10 mouse cellular contexts compared by ENCODE assay signal in the genomic region with DNA sequence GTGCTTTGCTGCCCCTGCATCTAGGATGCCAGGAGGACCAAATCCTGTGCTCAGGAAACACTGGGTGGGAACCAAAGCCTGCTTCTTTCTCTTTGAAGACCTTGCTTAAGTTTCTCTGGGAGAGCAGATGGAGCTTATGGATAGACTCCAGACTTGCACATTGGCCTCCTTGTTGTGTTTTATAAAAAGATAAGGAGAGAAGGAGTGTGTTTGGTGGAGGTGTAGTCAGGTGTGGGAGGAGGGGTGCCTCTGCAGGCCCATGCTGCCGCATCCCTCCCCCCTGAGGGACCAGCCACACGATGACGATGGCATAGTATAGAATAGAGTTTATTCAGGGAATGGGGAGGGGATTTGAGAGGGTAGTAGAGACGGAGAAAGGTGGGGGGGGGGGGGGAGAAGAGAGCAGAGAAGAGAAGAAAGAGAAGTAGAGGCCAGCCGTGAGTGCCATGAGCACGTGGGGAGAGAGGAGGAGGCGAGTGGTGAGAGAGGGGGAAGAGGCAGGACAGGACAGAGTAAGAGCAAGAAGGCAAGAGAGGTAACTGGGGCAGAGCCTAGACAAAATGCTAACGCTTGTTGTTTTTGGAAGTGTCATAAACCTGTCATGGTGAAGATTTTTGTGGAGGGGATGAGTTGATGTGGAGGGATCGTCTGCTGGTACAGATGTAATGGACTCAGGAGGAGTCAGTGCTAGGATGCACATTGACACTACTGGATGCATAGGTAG. TPM values are rescaled to one million over a fixed set of nuclear protein-coding genes. Genes with fewer than 3 reads are reported as not detected.
DNase-seq lines count a peak whose midpoint lies in the region; ATAC-seq and TF ChIP-seq lines count a peak whose summit lies in the region.
"Had no signal": no experiment of that assay in that cellular context is flagged by ENCODE, and none has a peak within 500 bp of the region (broad histone marks: within the 10 kb centered on the region; RNA-seq: fewer than 3 reads in every experiment).

No protein-coding gene starts in this region.

- 0 out of 2 replicates have a peak, but pooled peaks cover under 1% of the 10 kb centered on the region for H3K36me3 ChIP-seq in kidney, postnatal 0 days (ENCODE audit: insufficient read depth, low read length)
- no peaks in the 10 kb centered on the region for H3K36me3 ChIP-seq in kidney, adult 2 months (ENCODE audit: control insufficient read depth, insufficient read depth, low read length)
- H3K36me3 ChIP-seq in embryonic facial prominence, embryonic 12.5 days = peaks cover 10% of the 10 kb centered on the region
- H3K36me3 ChIP-seq in myocyte (ENCODE audit: control insufficient read depth, insufficient read depth) = peaks cover 6% of the 10 kb centered on the region

- peak overlapping the region; percentile 97 for H3K4me3 ChIP-seq in kidney, postnatal 0 days (replicated peaks; ENCODE audit: low read depth, low read length)
- no peak overlapping the region for H3K4me3 ChIP-seq in kidney, adult 2 months (ENCODE audit: insufficient read depth, low read depth, low read length)
- H3K4me3 ChIP-seq in embryonic facial prominence, embryonic 12.5 days = peak overlapping the region; percentile 92
- peak overlapping the region; percentile 83 for H3K4me3 ChIP-seq in myocyte

- no peak overlapping the region for H3ac ChIP-seq in myocyte (ENCODE audit: control insufficient read depth, insufficient read length)

- H3K4me2 ChIP-seq in kidney, postnatal 0 days (ENCODE audit: low read length) = peak overlapping the region; percentile 80
- H3K4me2 ChIP-seq in embryonic facial prominence, embryonic 12.5 days (replicated peaks) = peak overlapping the region; percentile 59
- peak overlapping the region; percentile 97 for H3K4me2 ChIP-seq in myocyte (ENCODE audit: low read depth)

- peaks cover 14% of the 10 kb centered on the region for H3K4me1 ChIP-seq in kidney, postnatal 0 days (replicated peaks; ENCODE audit: insufficient read depth, low read length)
- peaks cover 3% of the 10 kb centered on the region; the same call in 1 of the 2 replicates for H3K4me1 ChIP-seq in kidney, adult 2 months (ENCODE audit: control insufficient read depth, insufficient read depth, low read length)
- peaks cover 28% of the 10 kb centered on the region for H3K4me1 ChIP-seq in embryonic facial prominence, embryonic 12.5 days

- peaks cover 57% of the 10 kb centered on the region for H3K79me2 ChIP-seq in myocyte (ENCODE audit: control insufficient read depth, insufficient read depth)

- H3K27me3 ChIP-seq in kidney, postnatal 0 days (ENCODE audit: insufficient read depth, low read length) = no peaks in the 10 kb centered on the region
- no peaks in the 10 kb centered on the region for H3K27me3 ChIP-seq in kidney, adult 2 months (replicated peaks; ENCODE audit: control insufficient read depth, insufficient read depth, low read length)
- no peaks in the 10 kb centered on the region for H3K27me3 ChIP-seq in embryonic facial prominence, embryonic 12.5 days
- no peaks in the 10 kb centered on the region for H3K27me3 ChIP-seq in myocyte (ENCODE audit: control insufficient read depth, insufficient read depth, insufficient read length)

- peak overlapping the region; percentile 94; the same call in 1 of the 2 replicates for H3K9ac ChIP-seq in kidney, postnatal 0 days (ENCODE audit: low read depth, low read length)
- peak overlapping the region; percentile 95; the same call in 1 of the 2 replicates for H3K9ac ChIP-seq in embryonic facial prominence, embryonic 12.5 days

- ATAC-seq in kidney, postnatal 0 days (replicated peaks; ENCODE audit: low FRiP score, low read depth) = no peak
- no peak for ATAC-seq in embryonic facial prominence, embryonic 12.5 days (ENCODE audit: insufficient number of reproducible peaks, insufficient read depth, low FRiP score, low TSS enrichment)

- no peak overlapping the region for H3K27ac ChIP-seq in kidney, postnatal 0 days
- no peak overlapping the region for H3K27ac ChIP-seq in kidney, adult 2 months (ENCODE audit: insufficient read depth, low read depth, low read length)
- H3K27ac ChIP-seq in embryonic facial prominence, embryonic 12.5 days = no peak overlapping the region

- H3K9me3 ChIP-seq in kidney, postnatal 0 days (replicated peaks; ENCODE audit: low read length) = no peaks in the 10 kb centered on the region
- H3K9me3 ChIP-seq in embryonic facial prominence, embryonic 12.5 days = no peaks in the 10 kb centered on the region

- WGBS in kidney, postnatal 0 days = 70% methylated on average over 9 of the region's 9 CpGs
- WGBS in kidney, adult 2 months = 71% methylated on average over 9 of the region's 9 CpGs
- WGBS in embryonic facial prominence, embryonic 12.5 days = 84% methylated on average over 9 of the region's 9 CpGs

- no peak for DNase-seq in kidney, postnatal 0 days (ENCODE audit: low spot score)
- DNase-seq in kidney, adult 2 months = no peak
- DNase-seq in induced T-regulatory cell, adult 2 months (ENCODE audit: low read depth) = peak; percentile 27
- no peak for DNase-seq in spleen, postnatal 36 days (ENCODE audit: low spot score in 2 of 2)
- no peak for DNase-seq in spleen, adult 12 weeks (ENCODE audit: low spot score)
- DNase-seq in retina, embryonic 14.5 days (ENCODE audit: low spot score) = no peak
- DNase-seq: kidney, adult 8-10 months; spleen, adult 18-20 months had no signal

- TF ChIP-seq POLR2A in kidney, adult 2 months (IDR thresholded peaks at IDR 0.05; ENCODE audit: low read depth, low read length) = no peak
- TF ChIP-seq POLR2A in myocyte (IDR thresholded peaks at IDR 0.05; ENCODE audit: insufficient read length, low read depth) = no peak

- TF ChIP-seq CTCF in kidney, postnatal 0 days (IDR thresholded peaks at IDR 0.05; ENCODE audit: low read depth) = no peak
- no peak for TF ChIP-seq CTCF in kidney, adult 2 months (conservative IDR thresholded peaks at IDR 0.05; ENCODE audit: insufficient read depth, insufficient read length, low read depth, low read length)

TF ChIP-seq in myocyte, 11 proteins besides CTCF, POLR2A, EP300 and RAD21:
- TF ChIP-seq CEBPB (IDR thresholded peaks at IDR 0.05; ENCODE audit: insufficient read depth, poor library complexity, severe bottlenecking) (no peak), MYOG (IDR thresholded peaks at IDR 0.05; ENCODE audit: control insufficient read depth in 1 of 3, insufficient read depth in 1 of 3, insufficient read length in 2 of 3, low read depth in 2 of 3) (no peak), TCF12 (IDR thresholded peaks at IDR 0.05; ENCODE audit: insufficient read depth, poor library complexity, severe bottlenecking) (no peak), POLR2AphosphoS2 (IDR thresholded peaks at IDR 0.05; ENCODE audit: insufficient read length, low read depth) (no peak), SRF (IDR thresholded peaks at IDR 0.05; ENCODE audit: control insufficient read depth, insufficient read length, low read depth) (no peak)

RNA-seq across cellular contexts. Expression of a gene that starts 0.8 kb away (rescaled TPM):
- 9.6 and 10.2 TPM in 2 replicates for polyA plus RNA-seq in kidney, postnatal 0 days (2015; fragmentation: Nextera tagmentation; extraction: Ambion mirVana)
- 11.1 and 11.4 TPM in 2 replicates for polyA plus RNA-seq in kidney, adult 2 months (2012; rRNA removed)
- 25.2 and 27.2 TPM in 2 replicates for polyA plus RNA-seq in embryonic facial prominence, embryonic 12.5 days (2016; fragmentation: Nextera tagmentation; extraction: Ambion mirVana)
- polyA plus RNA-seq in myocyte (2012; fragmentation: generic; extraction: Trizol) = 5.5 TPM

RNA-seq across cellular contexts. Expression of a gene that starts 13.5 kb away (rescaled TPM):
- not detected in 2 replicates for polyA plus RNA-seq in kidney, postnatal 0 days (2015; fragmentation: Nextera tagmentation; extraction: Ambion mirVana)
- polyA plus RNA-seq in kidney, adult 2 months (2012; rRNA removed) = not detected in 2 replicates
- polyA plus RNA-seq in embryonic facial prominence, embryonic 12.5 days (2016; fragmentation: Nextera tagmentation; extraction: Ambion mirVana) = 0.20 TPM in 1 of 2 replicates, not detected in the other
- polyA plus RNA-seq in myocyte (2012; fragmentation: generic; extraction: Trizol) = not detected

RNA-seq across cellular contexts. Expression of a gene that starts 14.9 kb away (rescaled TPM):
- polyA plus RNA-seq in kidney, postnatal 0 days (2015; fragmentation: Nextera tagmentation; extraction: Ambion mirVana) = 119 and 137 TPM in 2 replicates
- 101 and 122 TPM in 2 replicates for polyA plus RNA-seq in kidney, adult 2 months (2012; rRNA removed)
- 98.2 and 106 TPM in 2 replicates for polyA plus RNA-seq in embryonic facial prominence, embryonic 12.5 days (2016; fragmentation: Nextera tagmentation; extraction: Ambion mirVana)
- 59.2 TPM for polyA plus RNA-seq in myocyte (2012; fragmentation: generic; extraction: Trizol)

RNA-seq across cellular contexts. Expression of a gene that starts 53.1 kb away (rescaled TPM):
- polyA plus RNA-seq in kidney, postnatal 0 days (2015; fragmentation: Nextera tagmentation; extraction: Ambion mirVana) = not detected in 2 replicates
- polyA plus RNA-seq in kidney, adult 2 months (2012; rRNA removed) = not detected in 2 replicates
- not detected in 2 replicates for polyA plus RNA-seq in embryonic facial prominence, embryonic 12.5 days (2016; fragmentation: Nextera tagmentation; extraction: Ambion mirVana)
- 1.4 TPM for polyA plus RNA-seq in myocyte (2012; fragmentation: generic; extraction: Trizol)
